Mouse (Mus musculus): ENCODE data around the gene Cnih3. TPM values are rescaled to one million over a fixed set of nuclear protein-coding genes. Genes with fewer than 3 reads are reported as not detected.
A peak's percentile ranks its signal among the peaks of the same experiment; 100 is the strongest.

Cnih3 gene
- total RNA-seq, 2 experiments from 2014 or later = not detected

- peak; percentile 52 for ATAC-seq (replicated peaks; ENCODE audit: low FRiP score, poor library complexity, severe bottlenecking)
Measured at GRCm38 (mm10) chr1:181393250-181394149, 41.1 kb downstream of the Cnih3 start.

DNA sequence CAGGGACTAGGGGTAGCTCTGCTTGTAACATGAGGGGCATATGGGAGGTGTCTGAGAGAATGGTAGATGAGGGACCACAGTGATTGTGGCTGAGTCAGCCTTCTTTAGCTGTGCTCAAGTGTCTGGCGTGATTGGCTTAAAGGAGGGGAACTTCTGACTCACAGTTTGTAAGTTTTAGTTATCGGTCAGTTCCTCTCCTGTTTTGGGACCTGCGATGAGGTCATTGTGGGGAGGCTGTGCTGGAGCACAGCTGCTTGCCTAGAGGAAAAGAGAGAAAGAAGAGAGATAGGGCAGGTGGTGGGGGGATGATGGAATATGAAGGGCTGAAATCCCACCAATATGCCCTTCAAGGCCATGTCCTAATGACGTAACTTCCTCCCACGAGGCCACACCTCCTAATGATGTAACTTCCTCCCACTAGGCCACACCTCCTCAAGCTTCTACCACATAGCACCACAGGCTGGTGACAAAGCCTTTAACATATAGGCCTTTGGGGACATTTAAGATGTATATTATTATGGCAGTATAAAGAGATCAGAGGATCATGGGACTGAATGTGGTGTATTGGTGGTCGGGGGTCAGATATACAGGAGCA lies 42.9 kb downstream of the Cnih3 start:
- ATAC-seq (replicated peaks; ENCODE audit: low FRiP score, poor library complexity, severe bottlenecking) = no peak

GRCm38 (mm10) chr1:181399179-181399578 lies 46.8 kb downstream of the Cnih3 start:
- no peak for ATAC-seq (replicated peaks; ENCODE audit: low FRiP score, poor library complexity, severe bottlenecking)

- ATAC-seq (replicated peaks; ENCODE audit: low FRiP score, poor library complexity, severe bottlenecking) = 0 out of 2 replicates have a peak, but pooled peaks have one; percentile 41
Measured at GRCm38 (mm10) chr1:181403056-181403455, 50.6 kb downstream of the Cnih3 start.

DNA sequence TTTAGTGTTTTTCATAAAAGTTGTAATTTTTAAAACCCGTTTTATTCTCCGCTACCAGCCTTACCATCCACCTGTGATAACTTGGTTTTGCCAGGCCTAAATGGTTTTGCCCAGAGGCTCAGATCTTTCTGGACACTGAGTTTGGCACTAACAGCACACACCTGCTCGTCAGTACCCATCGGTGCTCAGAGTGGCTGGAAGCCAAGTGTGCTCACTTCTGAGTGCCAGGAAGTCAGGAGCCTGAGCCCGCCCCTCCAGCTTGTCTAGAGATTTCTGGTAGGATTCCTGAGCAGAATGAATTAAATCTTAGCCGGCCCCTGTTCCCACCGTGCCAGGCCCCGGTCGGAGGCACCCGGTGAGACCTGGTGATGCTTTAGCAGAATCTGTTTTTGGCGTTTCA lies 54.9 kb downstream of the Cnih3 start:
- no peak for ATAC-seq (replicated peaks; ENCODE audit: low FRiP score, poor library complexity, severe bottlenecking)

- no peak for ATAC-seq (replicated peaks; ENCODE audit: low FRiP score, poor library complexity, severe bottlenecking)
Measured at GRCm38 (mm10) chr1:181408086-181408975, 55.9 kb downstream of the Cnih3 start.

GRCm38 (mm10) chr1:181409693-181410092 lies 57.3 kb downstream of the Cnih3 start:
- no peak for ATAC-seq (replicated peaks; ENCODE audit: low FRiP score, poor library complexity, severe bottlenecking)

DNA sequence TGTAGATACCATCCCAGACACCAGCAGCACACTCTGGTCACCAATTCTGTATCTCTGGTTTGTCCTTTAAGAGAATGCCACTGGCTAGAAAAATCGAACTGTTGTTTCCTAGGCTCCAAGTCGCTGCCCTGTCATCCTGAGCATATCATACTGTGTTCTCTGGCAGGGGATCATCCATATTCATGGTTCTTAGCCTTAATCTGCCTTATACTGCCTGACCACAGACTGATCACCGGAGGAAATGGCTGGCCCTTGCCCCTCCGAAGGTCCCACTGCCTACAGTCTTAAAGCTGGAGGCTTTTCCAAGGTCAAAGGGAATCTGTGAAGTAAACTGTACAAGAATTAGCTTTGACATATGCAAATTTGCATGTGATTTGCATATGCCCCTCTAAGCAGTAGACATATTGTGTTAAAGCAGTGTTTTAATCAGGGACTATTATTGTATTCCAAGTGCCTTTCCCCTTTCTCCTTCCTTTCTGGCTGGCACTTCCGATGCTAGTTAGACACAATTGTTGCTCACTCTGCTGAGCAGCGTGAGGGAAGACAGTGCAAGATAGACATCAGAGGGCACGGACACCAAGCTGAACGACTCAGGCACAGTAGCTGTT lies 58.3 kb downstream of the Cnih3 start:
- no peak for ATAC-seq (replicated peaks; ENCODE audit: low FRiP score, poor library complexity, severe bottlenecking)

DNA sequence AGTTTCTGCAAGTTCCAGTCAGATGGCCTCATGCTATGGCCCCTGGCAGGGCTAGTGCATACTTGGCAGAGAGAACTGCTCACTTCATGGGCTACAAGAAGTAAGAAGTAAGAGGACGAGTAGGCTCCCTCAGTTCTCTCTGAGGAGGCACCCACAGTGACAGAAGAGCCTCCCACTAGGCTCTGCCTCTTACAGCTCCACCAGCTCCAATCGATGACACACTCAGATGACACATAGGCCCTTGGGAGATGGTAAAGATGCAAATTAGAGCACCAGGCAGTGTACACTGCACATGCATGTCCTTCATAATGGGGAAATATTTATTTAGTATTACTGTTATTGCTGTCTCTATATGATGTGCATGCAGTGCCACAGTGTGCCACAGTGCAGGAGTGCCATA lies 62.6 kb downstream of the Cnih3 start:
- no peak for ATAC-seq (replicated peaks; ENCODE audit: low FRiP score, poor library complexity, severe bottlenecking)

GRCm38 (mm10) chr1:181416841-181417240 lies 64.4 kb downstream of the Cnih3 start:
- ATAC-seq (replicated peaks; ENCODE audit: low FRiP score, poor library complexity, severe bottlenecking) = no peak

- no peak for ATAC-seq (replicated peaks; ENCODE audit: low FRiP score, poor library complexity, severe bottlenecking)
Measured at GRCm38 (mm10) chr1:181417937-181418523, 65.6 kb downstream of the Cnih3 start.

DNA sequence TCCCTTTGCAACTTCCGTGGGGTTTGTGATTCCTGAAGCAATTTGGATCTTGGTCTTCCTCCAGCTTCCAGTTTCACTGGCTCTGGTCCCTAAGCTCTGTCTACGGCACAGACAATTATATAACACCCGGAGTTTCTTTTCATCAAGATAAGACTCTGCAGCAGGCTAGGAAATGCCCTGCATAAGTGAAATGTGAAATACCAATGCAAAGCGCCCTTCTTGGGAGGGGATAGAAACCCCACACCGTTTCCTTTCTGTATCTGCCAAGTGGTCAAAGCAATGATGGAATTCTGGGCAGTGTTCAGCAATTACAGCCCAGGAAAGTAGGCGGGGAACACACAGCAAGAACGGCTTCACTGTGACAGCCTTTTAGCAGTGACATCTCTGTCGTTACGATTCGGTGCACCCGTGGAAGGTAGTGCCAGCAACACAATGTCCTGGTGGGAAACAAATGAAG lies 67.7 kb downstream of the Cnih3 start:
- ATAC-seq (replicated peaks; ENCODE audit: low FRiP score, poor library complexity, severe bottlenecking) = no peak

GRCm38 (mm10) chr1:181422796-181423195 lies 70.4 kb downstream of the Cnih3 start:
- no peak for ATAC-seq (replicated peaks; ENCODE audit: low FRiP score, poor library complexity, severe bottlenecking)

- no peak for ATAC-seq (replicated peaks; ENCODE audit: low FRiP score, poor library complexity, severe bottlenecking)
Measured at GRCm38 (mm10) chr1:181424922-181425321, 72.5 kb downstream of the Cnih3 start.

DNA sequence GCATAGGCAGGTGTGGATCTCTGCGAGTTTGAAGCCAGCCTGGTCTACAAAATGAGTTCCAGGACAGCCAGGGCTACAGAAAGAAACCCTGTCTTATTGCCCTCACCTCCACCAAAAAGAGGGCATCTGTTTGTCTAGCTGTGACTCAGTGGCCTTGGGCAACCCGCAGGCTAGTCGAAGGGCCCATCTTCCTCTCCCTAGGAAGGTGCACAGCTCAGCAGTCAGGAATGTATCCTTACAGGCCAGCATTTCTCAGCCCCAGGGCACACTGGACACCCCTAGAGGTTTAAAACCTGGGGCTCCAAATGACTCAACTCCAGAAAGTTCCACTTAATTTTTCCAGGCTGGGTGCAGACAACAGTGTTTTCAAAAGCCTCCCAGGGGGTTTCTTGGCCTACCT lies 73.0 kb downstream of the Cnih3 start:
- no peak for ATAC-seq (replicated peaks; ENCODE audit: low FRiP score, poor library complexity, severe bottlenecking)

DNA sequence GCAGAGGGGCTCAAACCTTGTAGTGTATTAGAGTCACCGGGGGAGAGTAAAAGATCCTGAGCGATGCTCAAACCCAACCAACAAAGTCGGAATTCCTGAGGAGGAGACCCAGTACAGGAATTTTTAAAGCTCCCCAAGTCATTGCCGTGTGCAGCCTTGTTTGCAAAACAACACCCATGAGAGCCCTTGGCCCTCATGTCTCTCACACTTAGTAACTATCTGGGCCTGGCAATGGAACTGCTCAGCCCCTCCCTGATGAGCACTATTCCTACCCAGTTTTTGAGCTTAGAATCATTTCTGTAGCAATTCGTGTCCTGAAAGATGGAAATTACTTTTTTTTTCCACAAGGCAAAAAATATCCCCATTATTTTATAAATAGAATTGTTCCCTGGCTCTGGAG lies 74.0 kb downstream of the Cnih3 start:
- ATAC-seq (replicated peaks; ENCODE audit: low FRiP score, poor library complexity, severe bottlenecking) = no peak

DNA sequence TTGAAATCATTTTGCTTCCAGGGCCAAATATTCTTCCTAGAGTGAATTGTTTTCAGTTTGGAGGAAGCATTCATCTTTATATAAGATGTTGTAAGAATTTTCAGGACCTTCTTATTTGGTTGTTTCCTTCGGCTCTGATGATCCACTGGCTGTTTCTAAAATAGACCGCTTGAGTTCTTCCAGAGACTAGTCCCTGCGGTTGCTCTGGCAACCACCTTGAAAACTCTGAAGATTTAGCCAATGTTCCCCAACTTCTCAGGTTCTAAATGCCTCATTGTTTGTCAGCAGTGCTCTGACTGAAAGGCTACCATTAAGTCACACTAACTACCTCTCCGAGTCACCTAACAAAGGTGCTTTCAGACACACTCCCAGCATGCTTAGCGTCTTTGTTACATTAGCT lies 80.8 kb downstream of the Cnih3 start:
- ATAC-seq (replicated peaks; ENCODE audit: low FRiP score, poor library complexity, severe bottlenecking) = no peak

DNA sequence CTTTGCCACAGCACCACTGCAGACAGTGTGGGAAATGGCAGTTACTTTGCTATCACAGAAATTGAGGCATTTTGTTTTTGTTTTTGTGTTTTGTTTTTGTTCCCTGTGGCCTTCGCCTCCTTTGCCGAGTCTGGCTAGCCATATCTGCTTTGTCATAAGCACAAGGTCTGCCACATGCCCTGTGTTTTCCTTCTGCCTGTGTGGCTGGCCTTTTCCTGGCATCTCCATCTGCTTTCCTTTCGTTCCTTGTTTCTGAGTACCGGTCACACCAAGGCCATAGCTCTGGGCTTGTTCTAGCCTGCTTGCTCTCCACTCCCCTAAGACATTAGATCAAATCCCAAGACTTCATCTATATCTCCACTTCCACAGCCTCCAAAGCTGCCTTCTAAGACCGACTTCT lies 83.0 kb downstream of the Cnih3 start:
- ATAC-seq (replicated peaks; ENCODE audit: low FRiP score, poor library complexity, severe bottlenecking) = no peak

DNA sequence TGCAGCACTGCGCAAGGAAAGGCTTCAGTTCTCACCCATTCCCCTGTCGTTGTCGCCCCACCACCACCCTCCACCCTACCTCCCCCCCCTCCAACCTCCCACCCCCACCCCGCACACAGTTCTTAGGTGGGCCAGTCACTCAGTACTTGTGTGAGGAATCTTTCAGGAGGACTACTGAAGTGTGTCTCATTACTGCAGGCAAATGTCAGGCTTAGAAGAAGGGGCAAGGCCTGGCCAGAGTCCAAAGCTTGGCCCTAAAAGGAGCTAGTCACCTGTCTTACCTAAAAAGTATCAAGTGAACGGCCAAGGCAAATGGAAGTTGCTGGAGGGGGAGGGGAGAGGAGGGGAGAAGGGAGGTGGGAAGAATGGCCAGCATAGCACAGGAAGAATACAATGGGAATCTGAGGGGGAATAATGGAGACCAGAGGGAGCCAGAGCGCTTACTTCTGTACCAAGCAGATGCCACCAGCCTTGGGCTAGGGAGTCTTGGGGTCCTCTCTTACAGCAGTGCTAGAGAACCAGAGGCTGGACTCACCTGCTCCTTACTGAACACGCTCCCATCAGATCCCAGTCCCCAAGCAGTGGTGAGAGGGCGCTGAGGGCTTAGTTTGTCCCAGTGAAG lies 88.7 kb downstream of the Cnih3 start:
- ATAC-seq (replicated peaks; ENCODE audit: low FRiP score, poor library complexity, severe bottlenecking) = no peak

Data from erythroblast, adult 5-6 weeks (primary cell).